Mouse (Mus musculus): Measurements from ENCODE around the gene Atg2b.

Atg2b gene

DNA sequence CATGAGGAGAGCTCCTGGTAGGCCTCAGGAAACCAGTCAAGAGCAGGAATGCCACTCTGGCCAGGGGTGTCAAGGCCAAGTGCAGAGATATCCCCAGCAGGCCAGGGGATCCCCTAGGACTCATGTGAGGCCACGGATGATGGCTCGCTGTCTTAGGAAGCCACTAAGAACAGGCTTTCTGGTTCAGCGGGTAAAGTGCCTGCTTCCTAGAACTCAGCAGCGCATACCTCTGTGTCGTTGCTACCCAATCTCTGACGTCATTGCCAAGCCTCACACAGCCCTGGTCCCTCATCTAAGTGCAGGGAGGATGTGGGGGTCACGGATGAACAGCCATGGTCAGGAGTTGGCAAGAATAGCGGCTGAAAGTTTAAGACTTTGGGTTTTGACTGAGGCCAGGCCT, 87.9 kb downstream of the Atg2b start:
- DNase-seq (ENCODE audit: low spot score), result no peak

DNA sequence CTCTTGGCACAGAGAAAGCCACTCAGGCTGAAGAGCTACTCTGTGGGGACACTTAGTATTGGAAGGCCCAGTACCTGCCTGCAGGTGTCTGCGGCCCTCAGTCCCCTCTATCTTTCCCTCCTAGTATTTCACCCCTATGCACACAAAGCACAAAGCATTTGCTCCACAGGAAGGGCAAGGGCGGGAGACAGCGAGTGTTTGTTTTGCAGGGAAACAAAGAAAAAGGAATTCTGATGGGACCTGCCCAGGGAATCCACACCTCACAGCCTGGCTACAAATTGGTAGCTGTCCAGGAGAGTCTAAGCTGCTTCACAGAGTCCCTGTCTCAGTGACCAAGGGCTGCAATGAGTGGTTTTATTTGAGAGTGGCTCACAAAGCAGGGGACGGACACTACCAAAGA, 91.5 kb downstream of the Atg2b start:
- DNase-seq (ENCODE audit: low spot score), result no peak

DNA sequence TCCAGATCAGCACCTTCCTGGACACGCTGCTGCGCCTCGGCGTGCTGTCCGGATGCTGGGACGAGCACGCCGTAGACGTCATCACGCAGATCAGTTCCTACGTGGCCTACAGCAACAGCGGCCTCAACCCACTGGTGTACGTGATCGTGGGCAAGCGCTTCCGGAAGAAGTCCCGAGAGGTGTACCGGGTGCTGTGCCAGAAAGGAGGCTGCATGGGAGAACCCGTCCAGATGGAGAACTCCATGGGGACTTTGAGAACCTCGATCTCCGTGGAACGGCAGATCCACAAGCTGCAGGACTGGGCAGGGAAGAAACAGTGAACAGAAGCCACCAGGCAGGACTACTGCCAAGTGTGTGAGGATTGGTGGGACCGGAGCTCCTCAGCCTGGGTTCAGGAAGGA, 92.7 kb downstream of the Atg2b start:
- no peak for DNase-seq (ENCODE audit: low spot score)

DNA sequence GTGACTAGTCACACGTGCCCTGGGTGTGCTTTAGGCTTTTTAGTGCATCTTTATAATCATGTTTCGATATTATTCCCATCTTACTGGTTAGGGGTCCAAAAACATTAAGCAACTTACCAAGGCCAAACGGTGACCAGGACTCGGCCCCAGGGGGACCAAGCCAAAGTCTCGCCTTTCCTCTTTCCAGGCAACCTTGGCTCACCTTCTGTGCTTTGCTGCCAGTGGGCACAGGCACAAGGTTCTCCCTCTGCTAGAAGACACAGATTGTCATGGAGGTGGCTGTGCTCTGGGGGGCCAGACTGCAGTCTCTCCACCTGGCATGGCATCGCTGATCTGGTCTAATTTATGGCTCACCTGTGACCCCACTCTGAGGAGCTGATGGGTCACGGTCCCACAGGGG, 94.2 kb downstream of the Atg2b start:
- DNase-seq (ENCODE audit: low spot score), result no peak

DNA sequence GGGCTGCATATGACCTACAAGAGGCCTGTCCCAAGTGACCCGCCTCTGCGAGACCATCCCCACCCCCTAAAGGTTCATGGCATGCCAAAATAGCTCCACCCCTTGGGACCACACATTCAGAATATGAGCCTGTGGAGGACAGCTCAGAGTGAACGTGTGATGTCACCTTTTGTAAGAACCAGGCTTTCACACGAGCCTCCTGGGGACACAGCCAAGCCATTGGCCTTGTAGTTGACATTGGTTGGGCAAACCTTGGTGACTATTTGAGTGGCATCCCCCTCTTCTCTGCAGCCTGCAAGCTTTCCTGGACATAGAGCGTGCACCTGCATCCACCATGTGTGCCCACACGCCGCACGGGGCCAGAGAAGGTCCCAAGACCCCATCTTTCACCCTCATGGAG, 97.5 kb downstream of the Atg2b start:
- DNase-seq (ENCODE audit: low spot score), result no peak

DNA sequence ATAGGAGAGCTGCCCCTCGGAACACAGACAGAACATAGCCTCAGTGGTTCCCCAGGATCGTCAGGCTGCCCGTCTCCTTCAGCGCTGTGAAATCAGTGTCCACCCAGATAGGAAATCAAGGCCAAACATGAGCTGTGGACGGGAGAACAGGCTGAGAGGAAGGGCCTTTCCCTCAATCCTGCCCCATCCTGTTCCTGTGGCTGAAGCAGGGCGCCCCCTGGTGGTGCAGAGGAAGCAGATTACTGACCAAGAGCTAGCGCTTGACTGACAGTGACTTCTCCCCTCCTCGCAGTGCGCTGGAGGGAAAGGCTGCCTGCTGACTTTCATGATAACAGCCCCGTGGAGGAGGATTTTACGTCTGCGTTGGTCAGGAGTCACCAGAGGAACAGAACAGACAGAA, 100.2 kb downstream of the Atg2b start:
- DNase-seq (ENCODE audit: low spot score), result peak; percentile 80

DNA sequence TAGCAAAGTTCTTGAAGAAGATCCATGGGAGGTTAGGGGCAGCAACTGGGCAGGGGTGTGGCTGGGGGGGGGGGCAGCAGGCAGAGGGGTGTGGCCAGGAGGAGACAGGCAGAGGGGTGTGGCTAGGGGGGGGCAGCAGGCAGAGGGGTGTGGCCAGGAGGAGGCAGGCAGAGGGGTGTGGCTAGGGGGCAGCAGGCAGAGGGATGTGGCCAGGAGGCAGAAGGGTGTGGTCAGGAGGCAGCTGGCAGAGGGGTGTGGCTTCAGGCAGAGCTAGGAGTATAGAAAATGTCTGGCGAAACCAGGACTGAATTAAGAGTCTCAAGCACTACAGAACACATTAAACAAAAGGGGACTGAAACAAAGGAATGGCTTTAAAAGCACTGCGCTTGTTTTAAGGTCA, 101.5 kb downstream of the Atg2b start:
- peak; percentile 34 for DNase-seq (ENCODE audit: low spot score)

DNA sequence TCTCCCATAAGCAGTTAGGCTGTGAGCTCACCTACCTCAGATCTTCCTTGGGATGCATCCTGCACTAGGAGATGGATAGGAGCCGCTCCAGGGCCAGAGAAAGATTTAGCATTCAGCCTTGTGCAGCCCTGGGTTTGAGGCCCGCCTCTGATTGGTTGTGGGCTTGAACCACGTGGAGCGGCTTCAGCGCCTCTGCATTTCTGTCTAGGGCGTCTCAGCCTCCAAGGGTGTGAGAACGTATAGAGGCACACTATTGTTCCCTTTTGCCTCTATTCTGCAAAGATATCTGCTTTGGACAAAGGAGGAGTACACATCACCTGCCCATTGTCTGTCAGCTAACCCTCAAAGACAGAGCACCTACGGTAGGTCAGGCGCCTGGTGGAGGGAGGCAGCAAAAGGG, 102.5 kb downstream of the Atg2b start:
- DNase-seq (ENCODE audit: low spot score), result no peak

DNA sequence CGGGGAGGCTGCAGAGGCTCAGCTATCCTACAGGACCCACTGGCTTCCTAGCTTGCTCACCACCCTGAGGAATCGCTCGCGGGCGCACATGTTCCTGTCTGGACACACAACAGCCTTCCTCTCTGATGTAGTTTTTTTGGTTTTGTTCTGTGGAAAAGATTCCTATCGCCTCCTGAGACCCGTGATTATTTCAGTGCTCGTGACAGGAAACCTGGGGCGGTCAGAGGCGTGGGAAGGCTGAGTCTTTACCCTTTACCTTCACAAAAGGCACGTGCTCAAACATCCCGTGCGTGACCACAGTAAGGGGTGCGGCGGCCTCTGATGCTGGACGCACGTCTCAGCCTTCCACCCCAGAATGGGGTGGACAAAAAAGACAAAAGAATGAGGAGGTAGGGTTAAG, 104.5 kb downstream of the Atg2b start:
- no peak for DNase-seq (ENCODE audit: low spot score)

DNA sequence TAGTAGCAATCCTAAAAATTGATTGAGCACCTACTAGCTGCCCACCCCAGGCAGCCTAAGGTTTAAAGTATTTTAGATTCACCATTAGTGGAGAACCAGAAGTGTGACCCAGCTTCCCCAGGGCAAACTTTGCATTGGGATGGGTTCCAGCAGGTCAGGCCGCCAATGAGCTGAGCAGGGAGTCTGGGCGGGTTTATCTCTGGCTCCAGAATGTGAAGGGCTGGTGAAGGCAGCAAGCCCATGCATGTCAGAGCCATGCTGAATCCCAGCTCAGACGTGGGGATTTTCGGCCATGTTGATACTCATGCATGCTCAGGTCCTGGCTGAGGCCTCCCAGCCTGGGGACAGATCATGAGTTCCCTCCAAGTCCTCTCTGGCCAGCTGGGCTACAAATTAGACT, 110.7 kb downstream of the Atg2b start:
- DNase-seq (ENCODE audit: low spot score), result no peak

DNA sequence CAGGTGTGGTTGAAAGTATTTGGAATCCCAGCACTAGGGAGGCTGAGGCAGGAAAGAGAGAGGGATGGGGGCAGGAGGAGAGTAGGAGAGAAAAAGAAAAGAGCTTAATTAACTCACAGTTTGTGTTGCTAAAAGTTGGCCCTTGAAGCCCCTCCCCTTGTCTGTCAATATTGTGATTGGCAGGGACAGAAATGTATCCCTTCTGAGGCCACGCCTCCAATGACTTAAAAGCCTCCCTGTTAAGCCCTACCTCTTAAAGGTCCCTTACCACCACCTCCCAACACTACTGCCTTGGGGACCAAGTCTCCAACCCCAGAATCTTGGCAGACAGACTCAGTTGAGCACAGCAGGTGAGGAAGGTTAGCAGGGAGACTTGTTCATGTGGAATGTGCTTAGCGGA, 112.4 kb downstream of the Atg2b start:
- no peak for DNase-seq (ENCODE audit: low spot score)

DNA sequence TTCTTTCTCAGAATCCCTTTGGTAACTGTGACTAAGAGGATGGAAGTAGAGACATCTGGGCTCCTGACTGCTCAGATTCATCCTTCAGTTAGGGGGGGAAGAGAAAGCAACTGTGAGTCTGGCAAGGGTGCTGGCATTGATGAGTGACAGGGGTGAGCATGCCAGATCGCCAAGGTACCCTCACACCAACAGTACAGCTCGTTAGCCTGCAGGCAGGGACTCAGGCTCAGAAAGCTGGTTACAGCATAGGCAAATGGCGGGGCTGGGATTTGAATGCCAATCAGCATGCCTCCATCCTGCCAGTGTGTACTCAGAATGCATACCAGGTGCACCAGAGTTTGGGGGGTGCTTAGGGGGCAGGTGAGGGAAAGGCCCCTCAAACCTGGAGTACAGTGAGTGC, 113.1 kb downstream of the Atg2b start:
- no peak for DNase-seq (ENCODE audit: low spot score)

All from lung, postnatal 25 days (tissue).